Mouse (Mus musculus) stomach, embryonic 14.5 days (tissue): ENCODE results near the gene Polm. TPM values are rescaled to one million over a fixed set of nuclear protein-coding genes. Genes with fewer than 3 reads are reported as not detected.

Experiments used
- ATAC-seq: fragments of 200-750 bp; cut with Nextera tagmentation; 2 replicates; pipeline ENCODE4 v1.8.0; 2017; ENCODE audit warnings: low read depth, moderate TSS enrichment; ENCODE audit not compliant: insufficient number of reproducible peaks, insufficient read depth, low FRiP score
- H3K27ac ChIP-seq: fragments of 300-500 bp; sonication (generic); 2 replicates; pipeline ENCODE4 v1.5.1; 2014; ENCODE audit warnings: mild to moderate bottlenecking, low read length, moderate library complexity, mixed read lengths
- H3K27me3 ChIP-seq: fragments of 300-500 bp; sonication (generic); 2 replicates; pipeline ENCODE4 v1.6.1; 2014; ENCODE audit warnings: low read length, control low read depth, mixed read lengths; ENCODE audit not compliant: control insufficient read depth, insufficient read depth
- H3K36me3 ChIP-seq: fragments of 300-500 bp; sonication (generic); 2 replicates; pipeline ENCODE4 v1.6.1; 2014; ENCODE audit warnings: mild to moderate bottlenecking, control low read depth, low read length, moderate library complexity, mixed read lengths; ENCODE audit not compliant: control insufficient read depth, insufficient read depth
- H3K4me1 ChIP-seq: fragments of 300-500 bp; sonication (generic); 2 replicates; pipeline ENCODE4 v1.6.1; 2014; ENCODE audit warnings: low read length, control low read depth, mixed read lengths; ENCODE audit not compliant: control insufficient read depth, insufficient read depth
- H3K4me2 ChIP-seq: fragments of 300-500 bp; sonication (generic); replicated peaks from 2 replicates; pipeline ENCODE4 v1.6.1; 2014; ENCODE audit warnings: low read depth, low read length, control low read depth
- H3K4me3 ChIP-seq: fragments of 300-500 bp; sonication (generic); 2 replicates; pipeline ENCODE4 v1.5.1; 2014; ENCODE audit warnings: low read depth, low read length, control low read depth
- H3K9ac ChIP-seq: fragments of 300-500 bp; sonication (generic); replicated peaks from 2 replicates; pipeline ENCODE4 v1.6.1; 2014; ENCODE audit warnings: low read depth, mild to moderate bottlenecking, control low read depth, low read length, moderate library complexity, mixed read lengths
- H3K9me3 ChIP-seq: fragments of 300-500 bp; sonication (generic); 2 replicates; pipeline ENCODE4 v1.6.1; 2016; ENCODE audit warnings: low read depth, low read length, control low read depth; ENCODE audit not compliant: control insufficient read depth
- WGBS: fragments of 180-500 bp; shearing (Covaris S2); extraction: QIAGEN DNeasy Blood & Tissue Kit; methylation state at CpG from one replicate; pipeline ENCODE4 v1.1.7; 2014; 5-methylcytosine and 5-hydroxymethylcytosine counted together
- polyA plus RNA-seq: library from polyadenylated mRNA; unstranded; fragments of >200 nt; fragmentation: Nextera tagmentation; extraction: Ambion mirVana; gene quantifications from 2 replicates; pipeline ENCODE4 v1.2.1, GENCODE M21; 2014

Gene Polm
- polyA plus RNA-seq, 1 experiment from 2014 or later = 10.3 TPM

DNA sequence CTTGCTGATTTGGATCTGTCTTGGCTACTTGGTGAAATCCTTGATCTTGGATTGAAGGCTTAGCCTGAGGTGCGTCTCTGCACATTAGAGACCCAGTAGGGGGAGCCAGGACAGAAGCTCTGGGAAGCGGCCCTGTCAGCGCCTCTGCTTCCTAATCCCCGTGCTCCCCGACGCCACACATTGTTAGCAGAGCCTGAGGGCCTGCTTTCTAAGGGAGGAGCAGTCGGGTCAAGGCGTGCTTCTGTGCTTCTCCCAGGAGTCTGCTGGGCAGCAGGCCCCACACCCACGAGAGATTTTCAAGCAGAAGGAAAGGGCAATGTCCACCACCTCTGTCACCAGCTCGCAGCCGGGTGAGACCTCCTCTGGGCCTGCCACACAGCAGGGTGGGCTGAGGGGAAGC lies 40.4 kb downstream of the Polm start:
- no peak for ATAC-seq
- Histone ChIP-seq H3K27ac (no peak overlapping the region), H3K27me3 (no peaks in the 10 kb centered on the region), H3K36me3 (peaks cover 65% of the 10 kb centered on the region), H3K4me3 (no peak overlapping the region), H3K9ac (no peak overlapping the region), H3K4me2 (no peak overlapping the region), H3K9me3 (no peaks in the 10 kb centered on the region), H3K4me1 (no peaks in the 10 kb centered on the region)
- 71% methylated on average over 11 of the region's 11 CpGs for WGBS

DNA sequence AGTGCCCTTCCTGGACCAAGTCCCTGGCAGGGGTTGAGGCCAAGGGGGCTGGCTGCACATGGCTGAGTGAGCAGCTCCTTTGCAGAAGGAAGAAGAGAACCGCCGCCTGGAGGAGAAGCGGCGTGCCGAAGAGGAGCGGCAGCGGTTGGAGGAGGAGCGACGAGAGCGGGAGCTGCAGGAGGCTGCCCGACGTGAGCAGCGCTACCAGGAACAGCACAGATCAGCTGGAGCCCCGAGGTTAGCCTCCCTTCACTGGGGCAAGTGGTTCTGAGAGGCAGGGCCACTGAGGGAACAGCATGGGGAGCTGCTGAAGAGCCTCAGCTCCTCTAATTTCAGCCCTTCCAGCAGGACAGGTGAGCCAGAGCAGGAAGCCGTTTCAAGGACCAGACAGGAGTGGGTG lies 40.9 kb downstream of the Polm start:
- no peaks in the 10 kb centered on the region for H3K9me3 ChIP-seq
- H3K9ac ChIP-seq = no peak overlapping the region
- no peak for ATAC-seq
- H3K4me1 ChIP-seq = no peaks in the 10 kb centered on the region
- H3K4me2 ChIP-seq = no peak overlapping the region
- WGBS = 88% methylated on average over 15 of the region's 15 CpGs
- H3K27me3 ChIP-seq = no peaks in the 10 kb centered on the region
- H3K27ac ChIP-seq = no peak overlapping the region
- H3K36me3 ChIP-seq = peaks cover 69% of the 10 kb centered on the region
- H3K4me3 ChIP-seq = no peak overlapping the region

DNA sequence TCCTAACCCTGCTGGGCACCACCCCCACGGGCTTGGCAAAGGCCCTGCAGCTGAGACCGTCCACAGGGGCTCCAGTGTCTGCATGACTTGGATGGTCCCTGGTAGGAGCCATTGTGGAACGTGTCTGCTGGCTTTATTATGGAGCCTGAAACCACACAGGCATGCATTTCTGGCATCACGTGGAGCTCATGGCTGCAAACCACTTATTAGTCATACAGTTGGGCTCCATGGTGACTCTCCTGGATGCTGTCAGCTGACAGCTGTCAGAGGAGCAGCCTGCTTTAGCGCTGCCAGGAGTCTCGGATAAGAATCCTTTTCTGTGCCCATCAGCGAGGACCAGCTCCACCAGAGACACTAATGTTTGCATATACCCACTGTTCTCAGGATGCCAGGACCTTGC lies 42.1 kb downstream of the Polm start:
- Histone ChIP-seq H3K4me3 (no peak overlapping the region), H3K27ac (no peak overlapping the region), H3K36me3 (peaks cover 78% of the 10 kb centered on the region), H3K27me3 (no peaks in the 10 kb centered on the region), H3K9me3 (no peaks in the 10 kb centered on the region), H3K4me2 (no peak overlapping the region), H3K9ac (no peak overlapping the region), H3K4me1 (no peaks in the 10 kb centered on the region)
- ATAC-seq = no peak
- WGBS = 90% methylated on average over 7 of the region's 7 CpGs

DNA sequence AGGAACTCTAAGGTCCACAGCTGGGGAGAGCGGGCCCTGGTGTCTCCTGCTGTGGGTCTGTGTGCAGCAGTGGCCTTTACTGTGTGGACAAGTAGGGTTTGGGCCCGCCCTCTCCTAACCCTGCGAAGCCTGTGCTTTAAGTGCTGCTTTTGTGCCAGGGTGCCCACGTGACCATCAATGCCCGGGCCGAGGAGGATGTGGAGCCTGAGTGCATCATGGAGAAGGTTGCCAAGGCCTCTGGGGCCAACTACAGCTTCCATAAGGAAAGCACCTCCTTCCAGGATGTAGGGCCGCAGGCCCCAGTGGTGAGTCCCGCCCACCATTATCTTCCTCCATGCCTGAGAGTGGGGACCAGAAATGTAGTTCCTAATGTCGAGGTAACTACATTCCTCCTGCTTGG lies 42.5 kb downstream of the Polm start:
- Histone ChIP-seq H3K9me3 (no peaks in the 10 kb centered on the region), H3K27ac (no peak overlapping the region), H3K36me3 (peaks cover 80% of the 10 kb centered on the region), H3K4me3 (no peak overlapping the region), H3K27me3 (no peaks in the 10 kb centered on the region), H3K9ac (no peak overlapping the region), H3K4me1 (no peaks in the 10 kb centered on the region), H3K4me2 (no peak overlapping the region)
- no peak for ATAC-seq
- WGBS = 92% methylated on average over 9 of the region's 9 CpGs

DNA sequence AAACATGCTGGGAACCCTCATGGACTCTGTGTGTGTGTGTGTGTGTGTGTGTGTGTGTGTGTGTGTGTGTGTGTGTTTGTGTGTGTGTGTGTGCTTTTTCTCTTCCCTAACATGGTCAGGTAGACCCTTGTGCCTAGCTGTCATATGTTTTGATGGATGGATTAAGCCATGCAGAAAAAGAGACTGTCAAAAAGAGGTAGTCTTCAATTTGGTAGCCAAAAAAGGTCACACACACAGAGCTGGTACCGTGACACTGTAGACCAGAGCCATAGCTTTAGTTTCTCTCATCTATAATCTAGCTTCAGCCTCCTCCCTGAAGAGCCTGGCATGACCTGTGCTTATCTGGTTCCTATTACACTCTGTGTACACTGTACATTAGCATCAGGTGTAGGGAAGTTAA lies 47.4 kb downstream of the Polm start:
- no peak overlapping the region for H3K4me2 ChIP-seq
- H3K36me3 ChIP-seq = peaks cover 38% of the 10 kb centered on the region
- H3K9me3 ChIP-seq = no peaks in the 10 kb centered on the region
- no peak for ATAC-seq
- no peak overlapping the region for H3K9ac ChIP-seq
- H3K4me1 ChIP-seq = peaks cover 13% of the 10 kb centered on the region
- H3K4me3 ChIP-seq = no peak overlapping the region
- H3K27me3 ChIP-seq = no peaks in the 10 kb centered on the region
- H3K27ac ChIP-seq = no peak overlapping the region
- WGBS = 88% methylated on average over 1 of the region's 1 CpGs

DNA sequence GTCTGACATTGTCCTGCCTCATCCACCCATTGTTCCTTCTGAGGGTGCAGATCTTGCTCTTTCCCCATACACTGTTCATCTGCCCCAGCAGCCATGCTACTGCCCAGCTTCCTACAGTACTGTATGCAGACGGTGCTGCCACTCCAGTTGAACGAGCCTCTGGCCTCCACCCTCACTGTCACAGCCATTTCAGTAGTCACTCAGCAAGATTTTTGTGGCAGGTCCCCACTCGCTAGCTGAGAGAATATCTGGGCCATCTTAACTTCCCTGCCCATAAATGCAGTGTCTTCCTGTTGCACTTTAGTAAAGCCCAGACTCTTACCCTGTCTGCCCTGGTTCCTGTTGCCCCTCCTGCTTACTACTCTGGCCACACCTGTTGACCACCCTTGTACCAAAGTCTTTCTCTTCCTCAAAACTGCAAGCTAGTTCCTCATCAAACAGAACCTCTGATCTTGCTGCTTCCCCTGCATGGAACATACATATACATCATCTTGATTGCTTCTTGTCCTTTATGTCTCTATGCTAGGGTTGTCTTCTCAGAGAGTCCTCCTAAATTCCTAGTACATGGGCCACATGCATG lies 48.0 kb downstream of the Polm start:
- no peak overlapping the region for H3K9ac ChIP-seq
- ATAC-seq = no peak
- WGBS = 85% methylated on average over 3 of the region's 3 CpGs

DNA sequence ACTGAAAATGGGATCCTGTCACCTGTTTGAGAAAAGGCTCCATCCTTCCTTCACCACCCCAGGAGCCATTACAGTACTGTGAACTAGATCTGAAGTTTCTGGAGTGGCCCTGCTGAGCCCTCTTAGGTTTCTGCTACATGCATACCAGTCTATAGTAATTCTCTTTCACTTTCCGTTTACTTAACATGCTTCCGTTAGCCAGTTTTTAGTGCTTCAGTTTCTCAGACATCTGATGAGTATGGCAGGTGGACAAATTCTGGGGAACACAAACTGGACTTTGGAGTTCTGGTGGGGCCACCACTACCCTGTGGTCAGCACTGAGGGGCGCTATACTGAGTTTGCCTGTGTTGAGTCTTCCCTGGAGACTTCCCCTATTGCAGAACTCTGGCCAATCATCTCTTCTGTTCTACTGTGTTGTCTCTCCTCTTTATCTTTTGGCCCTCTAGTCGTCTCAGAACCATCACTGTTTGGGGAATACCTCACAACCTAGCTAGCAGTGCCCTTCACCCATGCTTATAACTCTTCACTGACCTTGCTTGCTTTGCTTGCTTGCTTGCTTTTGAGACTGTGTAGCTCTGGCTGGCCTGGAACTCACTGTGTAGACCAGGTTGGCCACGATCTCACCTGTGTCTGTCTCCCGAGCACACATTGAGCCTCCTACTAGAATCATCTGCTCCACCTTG lies 48.6 kb downstream of the Polm start:
- Histone ChIP-seq H3K4me3 (peak overlapping the region; percentile 87), H3K9me3 (no peaks in the 10 kb centered on the region), H3K4me1 (peaks cover 13% of the 10 kb centered on the region), H3K27ac (peak overlapping the region; percentile 92), H3K9ac (peak overlapping the region; percentile 69), H3K27me3 (no peaks in the 10 kb centered on the region), H3K4me2 (peak overlapping the region; percentile 66), H3K36me3 (peaks cover 26% of the 10 kb centered on the region)
- ATAC-seq = no peak
- WGBS = 63% methylated on average over 6 of the region's 6 CpGs

More for the DNA sequence above, 48.0 kb downstream of the Polm start:
- H3K4me2 ChIP-seq = peak overlapping the region; percentile 66; the same call in 1 of the 2 replicates
- H3K36me3 ChIP-seq = peaks cover 32% of the 10 kb centered on the region
- peak overlapping the region; percentile 87; the same call in 1 of the 2 replicates for H3K4me3 ChIP-seq
- H3K9me3 ChIP-seq = no peaks in the 10 kb centered on the region
- no peak overlapping the region for H3K27ac ChIP-seq
- peaks cover 13% of the 10 kb centered on the region for H3K4me1 ChIP-seq
- H3K27me3 ChIP-seq = no peaks in the 10 kb centered on the region

DNA sequence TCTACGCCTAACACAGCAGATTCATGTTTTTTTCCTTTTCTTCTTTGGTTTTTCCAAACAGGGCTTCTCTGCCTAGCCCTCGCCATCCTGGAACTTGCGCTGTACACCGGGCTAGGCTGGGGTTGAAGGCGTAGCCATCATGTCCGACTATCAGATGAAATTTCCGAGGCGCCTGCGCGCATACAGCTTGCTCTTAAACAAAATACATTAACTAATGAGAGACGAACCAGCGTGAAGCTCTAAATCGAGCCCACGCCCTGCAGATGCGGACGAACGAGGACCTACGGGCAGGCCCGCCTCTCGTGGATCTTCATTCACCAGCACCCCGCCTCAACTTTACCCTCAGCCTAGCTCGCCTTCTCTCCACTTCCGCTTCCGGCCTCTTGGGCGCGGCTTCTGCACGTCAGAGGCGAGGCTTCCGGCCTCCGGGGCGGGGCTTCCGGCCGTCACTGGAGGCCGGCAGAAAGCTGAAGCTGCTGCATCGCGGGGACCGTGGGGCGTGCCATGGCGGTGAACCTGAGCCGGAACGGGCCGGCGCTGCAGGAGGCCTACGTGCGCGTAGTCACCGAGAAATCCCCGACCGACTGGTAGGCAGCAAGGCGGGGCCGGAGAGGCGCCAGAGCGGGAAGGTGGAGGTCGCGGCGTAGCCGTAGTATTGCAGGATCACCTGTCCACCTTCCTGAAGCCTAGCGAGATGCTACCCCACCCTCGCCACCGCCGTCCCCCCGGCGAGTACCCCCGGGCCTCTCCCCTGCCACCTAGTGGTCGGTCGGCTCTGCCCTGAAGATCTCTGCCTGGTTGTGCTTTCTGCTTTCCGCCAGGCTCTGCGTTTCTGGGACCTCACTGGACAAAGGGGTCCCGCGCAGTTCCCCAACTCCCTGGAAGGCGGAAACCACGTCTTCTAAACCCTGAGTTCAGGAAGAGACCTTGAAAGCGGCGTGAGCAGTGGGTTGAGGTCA lies 49.5 kb downstream of the Polm start, which contains the start of gene Dbnl:
Dbnl (plus strand) TSS at position 433 of the 959 bp plus-strand sequence.
- ATAC-seq = peak; percentile 97
- Histone ChIP-seq H3K4me3 (peak within 1 kb of the TSS; percentile 87), H3K4me2 (peak within 1 kb of the TSS; percentile 66), H3K36me3 (peaks cover 19% of the 10 kb centered on the region), H3K9ac (peak within 1 kb of the TSS; percentile 69), H3K4me1 (peaks cover 13% of the 10 kb centered on the region), H3K27ac (peak within 1 kb of the TSS; percentile 92), H3K27me3 (no peaks in the 10 kb centered on the region), H3K9me3 (no peaks in the 10 kb centered on the region)
- under 1% methylated on average over 74 of the region's 74 CpGs for WGBS
